Mouse (Mus musculus) ES-E14 (cell line): ENCODE results near the gene Macrod2. TPM values are rescaled to one million over a fixed set of nuclear protein-coding genes. Genes with fewer than 3 reads are reported as not detected.

Experiments
- DNase-seq: peaks from one replicate; pipeline ENCODE4 v3.0.0-alpha.2; 2013; ENCODE audit warnings: low read depth, low spot score
- H3K27ac ChIP-seq: 2 replicates; pipeline ENCODE4 v1.5.1; 2012; ENCODE audit warnings: low read depth, mild to moderate bottlenecking, low read length, moderate library complexity, mixed read lengths; ENCODE audit not compliant: poor library complexity, insufficient read depth, severe bottlenecking
- H3K36me3 ChIP-seq: 2 replicates; pipeline ENCODE4 v1.6.1; 2012; ENCODE audit warnings: mild to moderate bottlenecking, low read length, moderate library complexity, mixed read lengths; ENCODE audit not compliant: control insufficient read depth, poor library complexity, insufficient read depth, severe bottlenecking
- H3K4me1 ChIP-seq, 2 experiments: fragments of 150-350 bp in 1 of 2; sonication (generic) in 1 of 2; 2 replicates each; pipeline ENCODE4 v1.6.1; 2012; ENCODE audit warnings: low read length in 2 of 2, mild to moderate bottlenecking in 1 of 2, mixed read lengths in 1 of 2; ENCODE audit not compliant: control insufficient read depth in 2 of 2, insufficient read depth in 2 of 2, poor library complexity in 1 of 2
- H3K4me3 ChIP-seq, 2 experiments: fragments of 150-350 bp in 1 of 2; sonication (generic) in 1 of 2; 2 replicates each; pipeline ENCODE4 v1.5.1; 2012; ENCODE audit warnings: low read length in 2 of 2, low read depth in 1 of 2, mild to moderate bottlenecking in 1 of 2, mixed read lengths in 1 of 2; ENCODE audit not compliant: insufficient read depth in 1 of 2, poor library complexity in 1 of 2, severe bottlenecking in 1 of 2
- H3K9ac ChIP-seq: 2 replicates; pipeline ENCODE4 v1.6.1; 2012; ENCODE audit warnings: low read depth, mild to moderate bottlenecking, low read length, mixed read lengths; ENCODE audit not compliant: poor library complexity, insufficient read depth, severe bottlenecking
- H3K9me3 ChIP-seq: fragments of 150-350 bp; sonication (generic); 2 replicates; pipeline ENCODE4 v1.6.1; 2012; ENCODE audit warnings: low read depth, mild to moderate bottlenecking, low read length; ENCODE audit not compliant: control insufficient read depth, insufficient read depth
- CHD2 ChIP-seq: IDR thresholded peaks from 2 replicates; pipeline ENCODE4 v1.6.1; 2014; ENCODE audit warnings: mild to moderate bottlenecking, low read depth, low read length, inconsistent platforms
- HCFC1 ChIP-seq: IDR thresholded peaks from 2 replicates; pipeline ENCODE4 v1.6.1; 2012; ENCODE audit warnings: low read length, inconsistent platforms, borderline replicate concordance; ENCODE audit not compliant: insufficient read depth
- MAFK ChIP-seq: IDR thresholded peaks from 2 replicates; pipeline ENCODE4 v1.6.1; 2014; ENCODE audit warnings: mild to moderate bottlenecking, low read depth, low read length, inconsistent platforms; ENCODE audit not compliant: insufficient read depth
- ZC3H11A ChIP-seq: IDR thresholded peaks from 2 replicates; pipeline ENCODE4 v1.6.1; 2012; ENCODE audit warnings: low read depth, mild to moderate bottlenecking, inconsistent platforms, low read length, borderline replicate concordance
- ZNF384 ChIP-seq: IDR thresholded peaks from 2 replicates; pipeline ENCODE4 v1.6.1; 2012; ENCODE audit warnings: low read depth, low read length, inconsistent platforms
- in situ Hi-C, 2 experiments: fragments of 600-800 bp; cut with MboI; formaldehyde crosslinking; loops; one replicate each; pipeline ENCODE4 v1.15.1; 2025; ENCODE audit warnings: low sequenced_read_pairs in 2 of 2, inconsistent platforms in 1 of 2; ENCODE audit not compliant: unreplicated experiment in 2 of 2
- total RNA-seq: library from RNA; depleted of rRNA; stranded (reverse); fragments of 300-350 nt; gene quantifications from 2 replicates; pipeline ENCODE4 v1.2.3, GENCODE M21; 2012

Macrod2 gene
- total RNA-seq, 1 experiment, result 12.7 TPM

DNA sequence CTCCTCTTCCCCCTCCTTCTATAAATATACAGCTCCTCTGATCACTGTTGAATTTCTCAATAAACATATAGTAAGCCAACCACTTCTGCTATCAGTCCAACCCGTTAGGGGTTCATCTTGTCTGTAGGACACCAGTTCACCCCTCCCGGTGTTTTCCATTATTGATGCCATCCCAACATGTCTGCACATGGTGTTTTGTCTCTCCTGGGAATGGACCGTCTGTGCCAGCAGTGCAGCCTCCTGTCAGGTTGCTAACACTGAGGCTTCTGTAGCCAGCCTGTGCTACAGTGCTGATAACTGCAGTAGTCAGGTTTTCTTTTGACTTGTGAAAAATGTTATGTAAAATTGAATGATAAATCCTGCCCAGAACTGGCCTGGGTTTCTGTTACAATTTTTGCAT, 1928.0 kb downstream of the Macrod2 start:
- in situ Hi-C loops, result no loop called here

DNA sequence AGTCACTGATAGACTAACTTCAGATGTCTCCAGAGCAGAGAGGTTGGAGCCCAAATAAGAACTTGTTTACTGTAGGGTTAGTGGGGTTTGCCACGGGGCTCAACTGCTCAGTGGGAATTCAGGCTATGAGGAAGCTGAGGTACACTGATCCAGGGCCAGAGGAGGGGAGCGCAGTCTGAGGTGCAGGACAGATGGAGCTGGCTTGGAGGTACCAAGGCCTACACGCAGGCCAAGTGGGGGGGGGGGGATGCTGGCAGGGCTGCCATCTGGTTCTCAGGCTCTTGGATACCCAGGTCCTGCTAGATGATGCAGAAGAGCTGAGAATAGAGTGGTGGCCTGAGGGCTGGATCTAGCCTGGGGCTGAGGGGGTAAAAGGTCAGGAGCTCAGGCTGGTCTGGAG, 1931.6 kb downstream of the Macrod2 start:
- TF ChIP-seq MAFK (no peak), ZNF384 (no peak), ZC3H11A (no peak), HCFC1 (no peak), CHD2 (no peak)
- H3K4me1 ChIP-seq, result no peaks in the 10 kb centered on the region
- H3K27ac ChIP-seq, result no peak overlapping the region
- H3K9me3 ChIP-seq, result no peaks in the 10 kb centered on the region
- DNase-seq, result no peak
- in situ Hi-C loops, result no loop called here
- no peak overlapping the region for H3K9ac ChIP-seq
- no peak overlapping the region for H3K4me3 ChIP-seq
- no peaks in the 10 kb centered on the region for H3K36me3 ChIP-seq

More for the DNA sequence above, 1928.0 kb downstream of the Macrod2 start:
- Histone ChIP-seq H3K9ac (no peak overlapping the region), H3K27ac (no peak overlapping the region), H3K4me1 (no peaks in the 10 kb centered on the region), H3K9me3 (no peaks in the 10 kb centered on the region), H3K36me3 (no peaks in the 10 kb centered on the region), H3K4me3 (no peak overlapping the region)
- no peak for DNase-seq
- TF ChIP-seq MAFK, result no peak
- TF ChIP-seq HCFC1, result no peak
- TF ChIP-seq ZNF384, result no peak
- TF ChIP-seq ZC3H11A, result no peak
- TF ChIP-seq CHD2, result no peak

DNA sequence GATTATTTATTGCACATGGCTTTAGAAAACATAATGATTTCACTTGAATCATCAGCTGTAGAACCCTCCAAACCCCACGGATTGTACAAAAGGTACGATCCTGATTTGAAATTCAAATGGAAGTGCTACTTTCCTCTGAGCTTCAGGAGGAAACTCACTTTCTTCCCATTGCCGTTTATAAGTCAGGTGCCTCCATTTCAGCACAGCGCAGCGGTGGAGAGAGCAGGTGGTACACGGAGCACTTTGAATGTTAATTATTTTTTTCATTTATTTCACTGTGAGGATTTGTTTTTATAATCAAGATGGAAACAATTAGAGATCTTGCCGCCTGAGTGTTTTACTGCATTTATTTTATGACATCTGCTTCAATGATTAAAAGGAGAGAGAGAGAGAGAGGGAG, 1934.7 kb downstream of the Macrod2 start:
- Histone ChIP-seq H3K36me3 (no peaks in the 10 kb centered on the region), H3K9me3 (no peaks in the 10 kb centered on the region), H3K4me1 (peaks cover 0 to 2% of the 10 kb centered on the region in 2 experiments; a peak in 1 of 4 replicates), H3K27ac (no peak overlapping the region), H3K4me3 (no peak overlapping the region), H3K9ac (no peak overlapping the region)
- in situ Hi-C loops, result no loop called here
- TF ChIP-seq MAFK (no peak), ZNF384 (no peak), HCFC1 (no peak), ZC3H11A (no peak)
- DNase-seq, result no peak

DNA sequence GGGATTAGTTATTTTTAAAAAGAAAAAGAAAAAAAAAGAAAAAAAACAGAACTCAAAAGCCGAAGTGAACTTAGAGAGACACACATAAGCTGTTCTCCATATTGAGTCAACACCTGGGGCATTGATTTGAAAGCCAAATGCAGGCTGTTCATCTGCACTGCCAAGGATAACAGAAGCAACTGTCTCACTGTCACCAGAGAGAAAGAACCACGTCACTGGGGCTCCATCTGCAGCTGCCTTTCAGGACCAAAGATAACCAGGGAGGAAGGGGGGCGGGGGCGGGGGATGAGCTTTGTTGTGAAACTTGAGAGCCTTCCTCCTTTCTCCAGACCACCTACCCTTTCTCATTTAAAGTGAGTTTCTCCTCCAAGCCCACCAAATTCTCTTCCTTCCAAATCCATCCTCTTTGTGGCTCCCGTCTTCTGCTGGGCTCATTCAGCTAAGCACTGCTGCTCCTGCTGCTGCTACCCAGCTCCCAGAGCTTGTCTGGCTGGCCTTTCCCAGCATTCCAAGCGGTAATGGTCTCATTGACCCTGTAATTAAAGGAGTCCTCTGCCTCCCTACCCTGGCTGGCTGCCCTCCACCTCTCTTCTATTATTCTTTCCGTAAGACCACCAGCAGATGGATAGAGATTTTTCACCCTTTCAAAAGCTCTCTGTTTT, 1939.5 kb downstream of the Macrod2 start:
- in situ Hi-C loops, result no loop called here
- Histone ChIP-seq H3K27ac (no peak overlapping the region), H3K36me3 (no peaks in the 10 kb centered on the region), H3K9ac (no peak overlapping the region), H3K4me1 (peaks cover 0 to 2% of the 10 kb centered on the region in 2 experiments; a peak in 1 of 4 replicates), H3K9me3 (no peaks in the 10 kb centered on the region), H3K4me3 (no peak overlapping the region)
- no peak for TF ChIP-seq HCFC1
- peak; percentile 16 for DNase-seq
